Mouse (Mus musculus) kidney, postnatal 36 days (tissue): Measurements from ENCODE around the gene Cpne4.

Source experiments
- DNase-seq, 2 experiments: peaks; one replicate each; pipeline ENCODE4 v3.0.0; 2021 to 2022; ENCODE audit warnings: mixed read lengths in 2 of 2

Cpne4 gene

GRCm38 (mm10) chr9:104546986-104547385 lies at the start of gene Cpne4:
Gene Cpne4 (plus strand): TSS chr9:104547286.
- no peak for DNase-seq

- no peak for DNase-seq
These were observed 31.9 kb upstream of the Cpne4 start for GRCm38 (mm10) chr9:104515187-104515586.

GRCm38 (mm10) chr9:104535508-104535907 lies 11.6 kb upstream of the Cpne4 start:
- peak in 1 of 2 experiments; percentile 8 for DNase-seq

- DNase-seq: peak in 1 of 2 experiments; percentile 2
These were observed 18.7 kb downstream of the Cpne4 start for GRCm38 (mm10) chr9:104565815-104566214.

- DNase-seq: no peak
These were observed 19.4 kb downstream of the Cpne4 start for GRCm38 (mm10) chr9:104566468-104566867.

GRCm38 (mm10) chr9:104567096-104567495 lies 20.0 kb downstream of the Cpne4 start:
- no peak for DNase-seq

GRCm38 (mm10) chr9:104569480-104570167 lies 22.5 kb downstream of the Cpne4 start:
- peak; percentile 63 to 90 for DNase-seq

GRCm38 (mm10) chr9:104572856-104573255 lies 25.8 kb downstream of the Cpne4 start:
- peak in 1 of 2 experiments; percentile 10 for DNase-seq

- DNase-seq: peak; percentile 54 to 88
These were observed 27.4 kb downstream of the Cpne4 start for GRCm38 (mm10) chr9:104574476-104574875.

- DNase-seq: peak; percentile 23 to 31
These were observed 35.0 kb downstream of the Cpne4 start for GRCm38 (mm10) chr9:104581921-104582624.

GRCm38 (mm10) chr9:104582675-104583074 lies 35.6 kb downstream of the Cpne4 start:
- peak in 1 of 2 experiments; percentile 4 for DNase-seq

GRCm38 (mm10) chr9:104594550-104594949 lies 47.5 kb downstream of the Cpne4 start:
- peak; percentile 81 to 82 for DNase-seq

GRCm38 (mm10) chr9:104594979-104595378 lies 47.9 kb downstream of the Cpne4 start:
- DNase-seq: no peak

- no peak for DNase-seq
These were observed 65.4 kb downstream of the Cpne4 start for GRCm38 (mm10) chr9:104612523-104612922.

- peak; percentile 69 to 86 for DNase-seq
These were observed 69.6 kb downstream of the Cpne4 start for GRCm38 (mm10) chr9:104616691-104617090.

GRCm38 (mm10) chr9:104623564-104623963 lies 76.5 kb downstream of the Cpne4 start:
- DNase-seq: peak; percentile 54 to 58

- no peak for DNase-seq
These were observed 80.7 kb downstream of the Cpne4 start for GRCm38 (mm10) chr9:104627816-104628215.

GRCm38 (mm10) chr9:104629282-104629681 lies 82.2 kb downstream of the Cpne4 start:
- no peak for DNase-seq

GRCm38 (mm10) chr9:104646348-104646994 lies 99.4 kb downstream of the Cpne4 start:
- no peak for DNase-seq

- no peak for DNase-seq
These were observed 105.7 kb downstream of the Cpne4 start for GRCm38 (mm10) chr9:104652691-104653261.

- DNase-seq: no peak
These were observed 112.7 kb downstream of the Cpne4 start for GRCm38 (mm10) chr9:104659758-104660157.

GRCm38 (mm10) chr9:104676665-104677064 lies 129.6 kb downstream of the Cpne4 start:
- peak in 1 of 2 experiments; percentile 5 for DNase-seq

GRCm38 (mm10) chr9:104678571-104678970 lies 131.5 kb downstream of the Cpne4 start:
- peak; percentile 92 to 93 for DNase-seq
